Mouse (Mus musculus): Measurements from ENCODE around the gene Peak1. TPM values are rescaled to one million over a fixed set of nuclear protein-coding genes. Genes with fewer than 3 reads are reported as not detected.

The Peak1 gene
- polyA plus RNA-seq, 1 experiment from 2014 or later: 2.2 TPM

- H3K36me3 ChIP-seq (ENCODE audit: control insufficient read depth, insufficient read depth, low read length): no peaks in the 10 kb centered on the region
- no peak overlapping the region for H3K27ac ChIP-seq (ENCODE audit: low read length)
- H3K9me3 ChIP-seq (replicated peaks; ENCODE audit: control insufficient read depth, low read length, poor library complexity, severe bottlenecking): peaks cover 5% of the 10 kb centered on the region
- H3K4me2 ChIP-seq (ENCODE audit: low read length): no peak overlapping the region
- 92% methylated on average over 20 of the region's 20 CpGs for whole genome bisulfite sequencing
- no peak overlapping the region for H3K9ac ChIP-seq (ENCODE audit: low read depth, low read length)
- no peak for ATAC-seq
- H3K4me1 ChIP-seq (ENCODE audit: control insufficient read depth, insufficient read depth, low read length): no peaks in the 10 kb centered on the region
- H3K27me3 ChIP-seq (ENCODE audit: control insufficient read depth, insufficient read depth, low read depth, low read length): no peaks in the 10 kb centered on the region
- no peak overlapping the region for H3K4me3 ChIP-seq (ENCODE audit: low read depth, low read length)
These were observed 160.5 kb downstream of the Peak1 start for GRCm38 (mm10) chr9:56257227-56258000.

- Histone ChIP-seq H3K4me2 (ENCODE audit: low read length) (no peak overlapping the region), H3K4me3 (ENCODE audit: low read depth, low read length) (no peak overlapping the region), H3K27ac (ENCODE audit: low read length) (no peak overlapping the region), H3K36me3 (ENCODE audit: control insufficient read depth, insufficient read depth, low read length) (no peaks in the 10 kb centered on the region), H3K9ac (ENCODE audit: low read depth, low read length) (no peak overlapping the region), H3K4me1 (ENCODE audit: control insufficient read depth, insufficient read depth, low read length) (no peaks in the 10 kb centered on the region), H3K27me3 (ENCODE audit: control insufficient read depth, insufficient read depth, low read depth, low read length) (no peaks in the 10 kb centered on the region), H3K9me3 (replicated peaks; ENCODE audit: control insufficient read depth, low read length, poor library complexity, severe bottlenecking) (peaks cover 5% of the 10 kb centered on the region)
- no peak for ATAC-seq
- WGBS: 89% methylated on average over 6 of the region's 6 CpGs
These were observed 162.0 kb downstream of the Peak1 start for GRCm38 (mm10) chr9:56255676-56256432.

GRCm38 (mm10) chr9:56244336-56244735, 173.5 kb downstream of the Peak1 start:
- no peaks in the 10 kb centered on the region for H3K36me3 ChIP-seq (ENCODE audit: control insufficient read depth, insufficient read depth, low read length)
- no peak overlapping the region for H3K27ac ChIP-seq (ENCODE audit: low read length)
- no peak overlapping the region for H3K4me3 ChIP-seq (ENCODE audit: low read depth, low read length)
- no peaks in the 10 kb centered on the region for H3K9me3 ChIP-seq (replicated peaks; ENCODE audit: control insufficient read depth, low read length, poor library complexity, severe bottlenecking)
- 87% methylated on average over 8 of the region's 8 CpGs for WGBS
- no peak for ATAC-seq
- peaks cover 2% of the 10 kb centered on the region; the same call in 1 of the 2 replicates for H3K4me1 ChIP-seq (ENCODE audit: control insufficient read depth, insufficient read depth, low read length)
- no peak overlapping the region for H3K9ac ChIP-seq (ENCODE audit: low read depth, low read length)
- H3K27me3 ChIP-seq (ENCODE audit: control insufficient read depth, insufficient read depth, low read depth, low read length): no peaks in the 10 kb centered on the region
- no peak overlapping the region for H3K4me2 ChIP-seq (ENCODE audit: low read length)

GRCm38 (mm10) chr9:56243885-56244284, 174.0 kb downstream of the Peak1 start:
- Histone ChIP-seq H3K4me2 (ENCODE audit: low read length) (no peak overlapping the region), H3K4me3 (ENCODE audit: low read depth, low read length) (no peak overlapping the region), H3K27ac (ENCODE audit: low read length) (no peak overlapping the region), H3K4me1 (ENCODE audit: control insufficient read depth, insufficient read depth, low read length) (peaks cover 2% of the 10 kb centered on the region; the same call in 1 of the 2 replicates), H3K27me3 (ENCODE audit: control insufficient read depth, insufficient read depth, low read depth, low read length) (no peaks in the 10 kb centered on the region), H3K36me3 (ENCODE audit: control insufficient read depth, insufficient read depth, low read length) (no peaks in the 10 kb centered on the region), H3K9me3 (replicated peaks; ENCODE audit: control insufficient read depth, low read length, poor library complexity, severe bottlenecking) (no peaks in the 10 kb centered on the region), H3K9ac (ENCODE audit: low read depth, low read length) (no peak overlapping the region)
- no peak for ATAC-seq
- WGBS: 82% methylated on average over 7 of the region's 7 CpGs

- Histone ChIP-seq H3K27ac (ENCODE audit: low read length) (no peak overlapping the region), H3K9me3 (replicated peaks; ENCODE audit: control insufficient read depth, low read length, poor library complexity, severe bottlenecking) (no peaks in the 10 kb centered on the region), H3K27me3 (ENCODE audit: control insufficient read depth, insufficient read depth, low read depth, low read length) (no peaks in the 10 kb centered on the region), H3K4me1 (ENCODE audit: control insufficient read depth, insufficient read depth, low read length) (peaks cover 2% of the 10 kb centered on the region; the same call in 1 of the 2 replicates), H3K4me2 (ENCODE audit: low read length) (no peak overlapping the region), H3K9ac (ENCODE audit: low read depth, low read length) (no peak overlapping the region), H3K4me3 (ENCODE audit: low read depth, low read length) (no peak overlapping the region), H3K36me3 (ENCODE audit: control insufficient read depth, insufficient read depth, low read length) (no peaks in the 10 kb centered on the region)
- no peak for ATAC-seq
- 69% methylated on average over 3 of the region's 3 CpGs for WGBS
These were observed 175.2 kb downstream of the Peak1 start for GRCm38 (mm10) chr9:56242686-56243085.

- Histone ChIP-seq H3K27me3 (ENCODE audit: control insufficient read depth, insufficient read depth, low read depth, low read length) (no peaks in the 10 kb centered on the region), H3K4me3 (ENCODE audit: low read depth, low read length) (no peak overlapping the region), H3K36me3 (ENCODE audit: control insufficient read depth, insufficient read depth, low read length) (no peaks in the 10 kb centered on the region), H3K4me2 (ENCODE audit: low read length) (no peak overlapping the region), H3K9ac (ENCODE audit: low read depth, low read length) (no peak overlapping the region), H3K4me1 (ENCODE audit: control insufficient read depth, insufficient read depth, low read length) (no peaks in the 10 kb centered on the region), H3K9me3 (replicated peaks; ENCODE audit: control insufficient read depth, low read length, poor library complexity, severe bottlenecking) (no peaks in the 10 kb centered on the region), H3K27ac (ENCODE audit: low read length) (no peak overlapping the region)
- no peak for ATAC-seq
- WGBS: 86% methylated on average over 5 of the region's 5 CpGs
These were observed 176.8 kb downstream of the Peak1 start for GRCm38 (mm10) chr9:56241076-56241475.

- Histone ChIP-seq H3K9me3 (replicated peaks; ENCODE audit: control insufficient read depth, low read length, poor library complexity, severe bottlenecking) (no peaks in the 10 kb centered on the region), H3K27ac (ENCODE audit: low read length) (no peak overlapping the region), H3K4me3 (ENCODE audit: low read depth, low read length) (no peak overlapping the region), H3K36me3 (ENCODE audit: control insufficient read depth, insufficient read depth, low read length) (no peaks in the 10 kb centered on the region), H3K4me1 (ENCODE audit: control insufficient read depth, insufficient read depth, low read length) (no peaks in the 10 kb centered on the region), H3K4me2 (ENCODE audit: low read length) (no peak overlapping the region), H3K27me3 (ENCODE audit: control insufficient read depth, insufficient read depth, low read depth, low read length) (no peaks in the 10 kb centered on the region), H3K9ac (ENCODE audit: low read depth, low read length) (no peak overlapping the region)
- WGBS: 24% methylated on average over 6 of the region's 6 CpGs
- no peak for ATAC-seq
These were observed 182.0 kb downstream of the Peak1 start for GRCm38 (mm10) chr9:56235871-56236298.

GRCm38 (mm10) chr9:56235281-56235680, 182.6 kb downstream of the Peak1 start:
- Histone ChIP-seq H3K9me3 (replicated peaks; ENCODE audit: control insufficient read depth, low read length, poor library complexity, severe bottlenecking) (no peaks in the 10 kb centered on the region), H3K4me3 (ENCODE audit: low read depth, low read length) (no peak overlapping the region), H3K27ac (ENCODE audit: low read length) (no peak overlapping the region), H3K36me3 (ENCODE audit: control insufficient read depth, insufficient read depth, low read length) (no peaks in the 10 kb centered on the region), H3K4me1 (ENCODE audit: control insufficient read depth, insufficient read depth, low read length) (no peaks in the 10 kb centered on the region), H3K9ac (ENCODE audit: low read depth, low read length) (no peak overlapping the region), H3K4me2 (ENCODE audit: low read length) (no peak overlapping the region), H3K27me3 (ENCODE audit: control insufficient read depth, insufficient read depth, low read depth, low read length) (no peaks in the 10 kb centered on the region)
- WGBS: 60% methylated on average over 5 of the region's 5 CpGs
- ATAC-seq: no peak

GRCm38 (mm10) chr9:56234561-56234960, 183.3 kb downstream of the Peak1 start:
- no peak overlapping the region for H3K9ac ChIP-seq (ENCODE audit: low read depth, low read length)
- H3K27me3 ChIP-seq (ENCODE audit: control insufficient read depth, insufficient read depth, low read depth, low read length): no peaks in the 10 kb centered on the region
- ATAC-seq: no peak
- no peak overlapping the region for H3K4me2 ChIP-seq (ENCODE audit: low read length)
- no peak overlapping the region for H3K27ac ChIP-seq (ENCODE audit: low read length)
- 90% methylated on average over 3 of the region's 3 CpGs for WGBS
- no peaks in the 10 kb centered on the region for H3K9me3 ChIP-seq (replicated peaks; ENCODE audit: control insufficient read depth, low read length, poor library complexity, severe bottlenecking)
- no peaks in the 10 kb centered on the region for H3K36me3 ChIP-seq (ENCODE audit: control insufficient read depth, insufficient read depth, low read length)
- H3K4me3 ChIP-seq (ENCODE audit: low read depth, low read length): no peak overlapping the region
- no peaks in the 10 kb centered on the region for H3K4me1 ChIP-seq (ENCODE audit: control insufficient read depth, insufficient read depth, low read length)
